In the genomic region with DNA sequence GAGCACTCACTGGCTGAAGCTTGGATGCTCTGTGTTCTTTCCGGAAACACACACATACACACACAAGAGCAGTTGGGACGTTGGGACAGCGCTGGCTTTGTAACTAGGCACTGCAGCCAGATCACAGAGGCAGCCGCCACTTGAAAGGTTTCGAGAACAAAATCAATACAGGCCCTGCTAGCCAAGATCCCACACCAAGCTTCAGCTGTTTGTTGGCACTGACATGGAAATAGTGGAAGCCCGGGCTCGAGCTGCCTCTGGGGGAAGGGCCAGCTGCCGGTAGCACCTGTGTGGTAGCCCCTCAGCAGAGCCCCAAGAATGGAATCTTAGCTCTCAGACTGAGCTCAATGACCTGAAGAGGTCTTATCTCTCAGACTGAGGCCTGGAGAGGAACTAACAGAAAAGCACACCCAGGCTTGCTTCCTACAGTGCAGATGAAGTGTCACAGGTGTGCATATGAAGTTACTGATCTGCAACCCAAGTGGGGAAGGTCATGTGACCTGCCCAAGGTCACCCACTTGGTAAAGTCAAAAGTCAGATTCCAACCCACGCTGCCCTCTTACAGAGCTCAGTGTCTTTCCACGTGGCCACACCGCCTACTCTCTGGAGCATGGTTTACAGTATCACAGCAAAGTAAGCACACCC, we compare ENCODE assay signal across 9 mouse cellular contexts.
DNase-seq lines count a peak whose midpoint lies in the region; ATAC-seq and TF ChIP-seq lines count a peak whose summit lies in the region.
"Had no signal": no experiment of that assay in that cellular context is flagged by ENCODE, and none has a peak within 500 bp of the region (broad histone marks: within the 10 kb centered on the region; RNA-seq: fewer than 3 reads in every experiment).

No protein-coding gene starts in this region.

- H3K79me2 ChIP-seq in MEL (ENCODE audit: control insufficient read depth, insufficient read depth, low read length, poor library complexity) = no peaks in the 10 kb centered on the region

- no peak overlapping the region for H3K9ac ChIP-seq in MEL (ENCODE audit: control insufficient read depth, low read depth, low read length, poor library complexity, severe bottlenecking)
- no peak overlapping the region for H3K9ac ChIP-seq in lung, embryonic 16.5 days (ENCODE audit: low read length)
- H3K9ac ChIP-seq: limb, embryonic 13.5 days had no signal

- no peaks in the 10 kb centered on the region for H3K36me3 ChIP-seq in E14TG2a.4 (ENCODE audit: insufficient read depth, low read length)
- H3K36me3 ChIP-seq in MEL (ENCODE audit: control insufficient read depth in 1 of 2, insufficient read depth in 2 of 2, low read length in 2 of 2) = no peaks in the 10 kb centered on the region
- no peaks in the 10 kb centered on the region for H3K36me3 ChIP-seq in lung, embryonic 16.5 days (ENCODE audit: control insufficient read depth, insufficient read depth, low read length)
- H3K36me3 ChIP-seq: limb, embryonic 13.5 days had no signal

- no peak for TF ChIP-seq POLR2A in MEL (IDR thresholded peaks at IDR 0.05; ENCODE audit: control insufficient read depth in 1 of 2, insufficient read depth in 1 of 2, low read depth in 1 of 2, low read length in 2 of 2, poor library complexity in 1 of 2)

- H3K27me3 ChIP-seq in E14TG2a.4 (ENCODE audit: insufficient read depth, low read length) (no peaks in the 10 kb centered on the region), MEL (ENCODE audit: control insufficient read depth in 1 of 2, insufficient read depth in 2 of 2, low read length in 2 of 2) (peaks cover 0 to 1% of the 10 kb centered on the region in 2 experiments; a peak in 2 of 4 replicates)
- no peaks in the 10 kb centered on the region for H3K27me3 ChIP-seq in lung, embryonic 16.5 days (ENCODE audit: control insufficient read depth, insufficient read depth, low read depth, low read length)
- H3K27me3 ChIP-seq: limb, embryonic 13.5 days had no signal

- no peak for DNase-seq in MEL (ENCODE audit: low read depth, low spot score)
- DNase-seq in layer of hippocampus, adult 9-11 months = peak; percentile 65
- DNase-seq in retina, embryonic 14.5 days (ENCODE audit: low spot score) = no peak
- DNase-seq in kidney, adult 9 months = no peak

- 51% methylated on average over 11 of the region's 11 CpGs for WGBS in lung, embryonic 16.5 days

- TF ChIP-seq EP300 in MEL (IDR thresholded peaks at IDR 0.05; ENCODE audit: low read depth in 1 of 2, low read length in 2 of 2) = no peak

- H3K4me1 ChIP-seq in E14TG2a.4 (replicated peaks; ENCODE audit: low read depth, low read length) (peaks cover 66% of the 10 kb centered on the region), MEL (ENCODE audit: control insufficient read depth in 1 of 2, insufficient read depth in 2 of 2, low read length in 2 of 2) (no peaks in the 10 kb centered on the region)
- H3K4me1 ChIP-seq in lung, embryonic 16.5 days (replicated peaks; ENCODE audit: control insufficient read depth, insufficient read depth, low read length) = peaks cover 3% of the 10 kb centered on the region; the same call in 1 of the 2 replicates

- no peak for TF ChIP-seq RAD21 in MEL (IDR thresholded peaks at IDR 0.05; ENCODE audit: low read depth, low read length)

- no peak for TF ChIP-seq CTCF in E14TG2a.4 (conservative IDR thresholded peaks at IDR 0.05; ENCODE audit: low read length)
- no peak for TF ChIP-seq CTCF in MEL (IDR thresholded peaks at IDR 0.05 in 2 of 3, conservative IDR thresholded peaks at IDR 0.05 in 1 of 3; ENCODE audit: control insufficient read depth in 1 of 3, insufficient read depth in 1 of 3, low read depth in 2 of 3, low read length in 3 of 3, poor library complexity in 1 of 3, severe bottlenecking in 1 of 3)

- H3K9me3 ChIP-seq in E14TG2a.4 (ENCODE audit: low read length) (peaks cover 2% of the 10 kb centered on the region; the same call in 1 of the 2 replicates), MEL (replicated peaks; ENCODE audit: insufficient read depth, low read length) (no peaks in the 10 kb centered on the region)
- H3K9me3 ChIP-seq in lung, embryonic 16.5 days (ENCODE audit: control insufficient read depth, low read length) = peaks cover 2% of the 10 kb centered on the region; the same call in 1 of the 2 replicates

- no peak overlapping the region for H3K27ac ChIP-seq in MEL (ENCODE audit: control insufficient read depth, low read depth, low read length)
- peak overlapping the region; percentile 87 for H3K27ac ChIP-seq in lung, embryonic 16.5 days (ENCODE audit: low read length)
- H3K27ac ChIP-seq: limb, embryonic 13.5 days had no signal

- H3K4me2 ChIP-seq in lung, embryonic 16.5 days (ENCODE audit: low read depth, low read length) = peak overlapping the region; percentile 34
- H3K4me2 ChIP-seq: limb, embryonic 13.5 days had no signal

- H3K4me3 ChIP-seq in E14TG2a.4 (replicated peaks; ENCODE audit: low read length) = peak overlapping the region; percentile 68
- no peak overlapping the region for H3K4me3 ChIP-seq in MEL (ENCODE audit: control insufficient read depth in 1 of 2, insufficient read depth in 1 of 2, low read depth in 2 of 2, low read length in 2 of 2)
- no peak overlapping the region; the same call in 1 of the 2 replicates for H3K4me3 ChIP-seq in lung, embryonic 16.5 days (ENCODE audit: low read length)
- H3K4me3 ChIP-seq: limb, embryonic 13.5 days had no signal

- ATAC-seq in lung, embryonic 16.5 days (ENCODE audit: low read depth) = peak; percentile 90
- no peak for ATAC-seq in CD4-positive, CD25-positive, alpha-beta regulatory T cell, adult 4 months
- no peak for ATAC-seq in monocyte, adult 5-6 weeks (replicated peaks; ENCODE audit: insufficient number of reproducible peaks, low FRiP score, low TSS enrichment, poor library complexity, severe bottlenecking)

TF ChIP-seq in MEL, 35 proteins besides CTCF, POLR2A, EP300 and RAD21:
- TF ChIP-seq USF2 (IDR thresholded peaks at IDR 0.05; ENCODE audit: borderline replicate concordance in 1 of 2, insufficient read depth in 1 of 2, low read depth in 1 of 2, low read length in 2 of 2) = no peak
- no peak for TF ChIP-seq ZMIZ1 (IDR thresholded peaks at IDR 0.05; ENCODE audit: low read depth, low read length)
- TF ChIP-seq NELFE (IDR thresholded peaks at IDR 0.05; ENCODE audit: low read depth, low read length) = no peak
- no peak for TF ChIP-seq MYC (IDR thresholded peaks at IDR 0.05; ENCODE audit: low read depth, low read length)
- no peak for TF ChIP-seq TCF12 (IDR thresholded peaks at IDR 0.05; ENCODE audit: low read depth, low read length)
- 0 out of 2 replicates have a peak, but pooled peaks have one; percentile 19 for TF ChIP-seq USF1 (IDR thresholded peaks at IDR 0.05; ENCODE audit: low read depth, low read length)
- TF ChIP-seq ETS1 (IDR thresholded peaks at IDR 0.05; ENCODE audit: low read depth, low read length) = no peak
TF ChIP-seq in MEL: peak in this region for 1.
